Mouse (Mus musculus): ENCODE data around the gene Gdnf.

Gene Gdnf

DNA sequence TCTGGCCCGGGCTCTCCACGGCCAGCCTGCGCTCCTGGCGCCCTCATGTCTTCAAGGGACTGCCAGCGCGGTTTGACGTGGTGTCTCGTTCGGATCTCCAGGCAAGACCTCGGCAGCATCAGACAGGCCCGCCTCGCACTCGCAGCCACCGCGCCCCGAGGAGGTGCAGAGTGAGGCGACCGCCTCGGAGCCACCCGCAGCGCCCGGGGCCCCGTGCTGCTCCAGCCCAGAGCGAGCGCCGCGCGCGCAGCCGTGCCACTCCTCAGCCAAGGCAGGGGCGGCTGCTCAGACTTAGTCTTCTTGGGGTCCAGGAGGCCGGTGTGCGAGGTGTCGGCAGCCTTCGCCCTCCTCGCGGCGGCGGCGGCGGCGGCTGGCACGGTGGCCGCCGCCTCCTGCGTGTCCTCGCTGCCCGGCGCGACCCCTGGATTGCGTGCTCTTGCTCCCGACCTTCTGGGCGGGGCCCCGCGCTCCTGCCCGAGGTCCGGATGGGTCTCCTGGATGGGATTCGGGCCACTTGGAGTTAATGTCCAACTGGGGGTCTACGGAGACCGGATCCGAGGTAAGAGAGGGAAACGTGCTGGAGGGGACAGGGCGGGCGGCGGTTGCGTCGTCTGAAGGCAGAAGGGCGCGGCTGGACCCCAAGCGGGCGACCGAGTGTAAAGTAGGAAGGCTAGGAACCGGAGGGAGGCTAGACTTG lies at the start of gene Gdnf:
Gene Gdnf, plus strand, starts transcription at position 291 of the 697 bp plus-strand sequence.
- DNase-seq, result peak; percentile 32

DNA sequence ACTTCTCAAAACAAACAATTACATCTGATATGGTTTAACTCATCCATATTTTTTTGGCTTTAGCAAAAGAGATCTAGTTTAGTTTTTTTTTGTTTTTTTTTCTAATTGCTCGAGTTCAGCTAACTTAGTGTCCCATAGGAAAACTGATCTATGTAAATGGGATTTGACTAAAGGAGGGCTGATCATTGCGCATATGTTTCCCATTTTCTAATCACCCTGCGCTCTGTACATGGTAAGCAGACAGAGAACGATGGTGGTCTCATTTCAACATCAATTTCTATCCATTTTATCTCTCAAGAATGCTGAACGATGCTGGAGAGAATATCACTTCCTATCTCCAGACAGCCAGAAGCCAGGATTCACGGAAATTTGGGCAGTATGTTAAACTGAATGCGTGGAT lies 43.5 kb upstream of the Gdnf start:
- DNase-seq, result no peak

GRCm38 (mm10) chr15:7772983-7773382 lies 37.7 kb upstream of the Gdnf start:
- no peak for DNase-seq

- DNase-seq, result no peak
Measured at GRCm38 (mm10) chr15:7781517-7781916, 29.1 kb upstream of the Gdnf start.

GRCm38 (mm10) chr15:7809841-7810391 lies 730 bp upstream of the Gdnf start:
- peak; percentile 27 for DNase-seq

DNA sequence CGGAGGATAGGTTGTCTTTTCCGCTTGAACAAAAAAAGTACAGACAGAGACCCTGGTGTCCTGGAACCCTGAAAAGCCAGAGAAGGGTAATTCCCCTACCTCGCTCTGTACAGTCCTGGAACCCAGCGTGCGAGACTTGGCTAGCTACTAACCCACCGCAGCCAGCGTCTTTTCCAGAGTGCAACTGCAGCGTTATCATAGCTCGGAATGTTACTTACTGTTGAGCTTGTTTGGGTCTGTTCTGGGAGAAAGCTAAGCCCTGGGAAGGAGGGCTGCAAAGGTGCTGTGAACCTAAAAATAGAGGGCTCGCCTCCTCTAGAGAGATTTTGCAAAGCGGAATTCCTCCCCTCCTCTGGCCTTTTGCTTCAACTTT lies 593 bp downstream of the Gdnf start:
- DNase-seq, result peak; percentile 9

DNA sequence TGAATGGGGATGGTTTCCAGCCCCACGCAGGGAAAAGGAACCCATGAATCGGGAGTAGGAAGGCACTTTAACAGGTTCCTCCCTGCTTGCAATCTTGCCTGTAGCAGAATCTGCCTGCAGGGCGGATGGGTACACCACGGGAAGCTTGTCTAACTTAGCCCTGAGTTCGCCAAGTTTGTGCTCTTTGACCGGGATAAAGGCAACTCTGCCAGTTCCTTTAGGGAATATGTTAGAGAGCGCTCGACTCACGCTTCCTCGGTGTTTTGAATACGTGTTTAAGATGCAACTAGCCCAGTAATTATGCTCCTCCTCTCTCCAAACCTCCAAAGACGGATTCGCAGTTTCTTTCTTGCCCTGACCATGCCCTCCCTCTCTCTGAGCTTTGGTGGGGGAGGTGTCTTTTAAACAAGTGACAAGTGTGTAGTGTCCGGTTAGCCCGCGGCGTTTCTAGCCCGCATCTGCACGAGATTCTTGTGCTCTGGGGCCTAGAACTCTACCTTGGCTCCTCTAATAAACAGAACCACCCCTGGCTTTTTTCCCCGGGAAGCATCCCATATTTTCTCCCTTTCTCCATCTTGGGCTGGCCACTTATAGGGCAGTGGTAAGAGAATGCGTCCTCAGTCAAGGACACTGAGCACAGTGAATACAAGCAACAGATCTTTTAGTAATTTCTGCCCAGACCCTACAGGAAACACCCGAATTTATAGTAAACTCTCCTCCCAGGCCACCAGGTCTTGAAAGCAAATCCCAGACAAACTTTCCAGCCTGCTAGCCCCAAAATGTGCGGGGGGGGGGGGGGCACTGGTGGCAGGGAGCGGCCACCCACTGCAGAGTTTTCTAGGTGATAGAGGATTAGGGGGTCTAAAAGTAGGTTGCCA lies 1.4 kb downstream of the Gdnf start:
- no peak for DNase-seq

DNA sequence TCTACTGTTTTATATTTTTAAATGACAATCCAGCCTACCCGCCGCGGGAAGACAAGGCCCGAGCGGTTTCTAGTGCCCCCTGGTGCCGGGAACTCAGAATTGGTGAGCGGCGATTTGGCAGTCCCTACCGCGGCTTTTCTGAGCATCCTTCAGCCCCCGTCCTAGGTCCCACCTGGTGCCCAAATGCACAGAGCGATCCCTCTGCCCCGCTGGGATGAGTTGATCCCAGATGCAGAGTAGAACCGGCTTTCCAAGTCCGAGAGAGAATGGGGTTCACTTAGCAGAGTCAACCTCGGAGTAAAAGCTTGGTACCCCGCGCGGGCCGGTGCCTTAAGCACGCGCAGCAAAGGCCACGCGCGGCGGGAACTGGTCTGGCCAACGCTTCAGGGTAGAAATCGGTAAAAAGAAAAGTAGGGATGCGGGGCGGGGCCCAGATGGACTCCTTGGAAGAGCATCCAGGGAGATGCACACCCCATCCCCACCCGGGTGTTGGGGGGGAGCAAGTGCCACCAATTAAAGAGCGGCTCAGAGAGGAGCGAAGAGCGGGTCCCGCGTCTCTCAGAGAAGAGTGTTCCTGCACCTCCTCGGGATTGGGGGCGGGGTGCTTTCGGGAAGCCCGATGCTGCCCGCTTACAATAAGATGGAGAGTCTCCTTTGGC lies 2.4 kb downstream of the Gdnf start:
- DNase-seq, result peak; percentile 79

GRCm38 (mm10) chr15:7813531-7814370 lies 3.1 kb downstream of the Gdnf start:
- DNase-seq, result no peak

- DNase-seq, result no peak
Measured at GRCm38 (mm10) chr15:7814371-7814680, 3.7 kb downstream of the Gdnf start.

DNA sequence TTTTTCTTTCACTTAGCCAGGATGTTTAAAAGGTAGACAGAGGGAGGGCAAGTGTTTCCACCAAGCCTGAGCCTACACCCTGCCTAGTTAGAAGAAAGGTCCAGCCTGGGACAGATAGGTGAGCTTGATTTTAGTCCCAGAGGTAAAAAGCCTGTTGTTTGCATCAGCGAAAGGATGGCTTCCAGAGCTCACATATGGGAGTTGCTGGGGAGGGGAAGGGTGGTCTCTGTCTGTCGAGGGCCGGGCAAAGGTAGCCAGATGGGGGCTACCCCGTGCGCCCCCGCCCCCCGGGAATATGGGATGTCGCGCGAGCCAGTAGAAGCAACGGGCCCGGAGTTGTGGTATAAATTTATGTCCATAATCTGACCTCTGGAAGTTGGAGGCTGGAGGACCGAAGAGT lies 4.3 kb downstream of the Gdnf start:
- no peak for DNase-seq

DNA sequence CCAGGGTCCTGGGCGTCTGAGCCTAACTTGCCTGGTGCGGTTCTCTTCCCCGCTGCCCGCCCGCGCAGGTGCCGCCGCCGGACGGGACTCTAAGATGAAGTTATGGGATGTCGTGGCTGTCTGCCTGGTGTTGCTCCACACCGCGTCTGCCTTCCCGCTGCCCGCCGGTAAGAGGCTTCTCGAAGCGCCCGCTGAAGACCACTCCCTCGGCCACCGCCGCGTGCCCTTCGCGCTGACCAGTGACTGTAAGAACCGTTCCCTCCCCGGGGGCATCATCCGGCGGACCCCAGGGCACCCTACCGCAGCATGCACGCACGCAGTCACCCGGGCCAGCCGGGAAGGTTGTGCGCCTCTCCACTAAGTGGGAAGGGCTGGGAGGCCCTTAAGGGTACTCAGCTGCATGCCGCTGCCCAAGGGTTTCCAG lies 4.9 kb downstream of the Gdnf start:
- no peak for DNase-seq

DNA sequence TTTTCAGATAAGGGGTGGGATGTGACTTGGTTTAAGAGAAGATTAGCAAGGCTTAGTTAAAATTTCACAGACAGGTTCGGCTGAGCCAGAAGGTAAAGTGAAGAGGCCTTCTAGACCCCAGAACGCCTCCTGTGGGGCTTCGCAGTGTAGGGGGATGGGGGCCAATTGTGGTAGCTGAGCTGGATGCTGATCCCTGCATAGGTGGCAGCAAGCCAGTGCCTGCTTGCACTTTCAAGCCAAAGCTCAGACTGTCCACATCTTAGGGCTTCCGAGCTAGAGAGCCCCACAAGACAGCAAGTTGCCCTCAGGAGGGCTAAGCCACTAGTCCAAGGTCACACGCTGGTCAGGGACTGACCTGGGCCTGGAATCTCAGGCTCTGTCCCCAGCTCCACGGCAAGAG lies 13.2 kb downstream of the Gdnf start:
- DNase-seq, result no peak

DNA sequence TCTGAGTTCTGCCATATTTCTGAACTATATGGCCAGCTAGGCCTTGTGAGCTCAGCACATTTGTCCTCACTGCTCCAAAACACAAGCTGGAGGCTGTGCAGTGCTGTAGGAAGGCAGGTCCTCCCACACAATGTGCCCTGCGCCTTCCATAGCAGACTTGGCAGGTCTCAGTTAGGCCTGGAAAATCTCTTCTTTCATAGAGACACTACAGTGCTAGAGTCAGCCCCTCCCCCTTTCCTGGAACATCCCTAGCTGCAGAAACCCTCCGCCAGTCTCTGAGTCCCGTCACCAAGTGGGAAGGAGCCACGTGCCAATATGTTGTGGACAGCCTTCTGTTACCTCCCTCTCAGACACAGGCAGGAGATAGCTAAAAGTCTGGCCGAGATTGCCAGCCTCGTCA lies 14.9 kb downstream of the Gdnf start:
- no peak for DNase-seq

DNA sequence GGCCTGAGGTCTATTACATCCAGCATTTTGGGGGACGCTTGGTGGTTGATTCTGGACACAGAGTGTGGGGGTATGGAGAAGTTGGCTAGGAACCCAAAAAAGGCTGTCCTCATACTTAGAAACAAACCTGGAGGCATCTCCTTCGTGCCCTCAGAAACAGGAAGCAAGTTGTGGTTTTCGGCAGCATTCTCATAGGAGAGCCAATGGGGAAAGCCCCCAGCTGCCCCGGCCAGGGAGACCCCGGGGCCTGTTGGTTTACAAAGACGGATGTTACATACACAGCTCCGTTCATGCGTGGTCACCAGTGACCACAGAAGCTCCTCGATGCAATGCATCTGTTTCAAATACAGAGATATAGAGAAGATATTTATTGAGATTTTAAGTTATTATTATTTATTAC lies 24.8 kb downstream of the Gdnf start:
- DNase-seq, result no peak

- DNase-seq, result no peak
Measured at GRCm38 (mm10) chr15:7838060-7838920, 27.6 kb downstream of the Gdnf start.

DNA sequence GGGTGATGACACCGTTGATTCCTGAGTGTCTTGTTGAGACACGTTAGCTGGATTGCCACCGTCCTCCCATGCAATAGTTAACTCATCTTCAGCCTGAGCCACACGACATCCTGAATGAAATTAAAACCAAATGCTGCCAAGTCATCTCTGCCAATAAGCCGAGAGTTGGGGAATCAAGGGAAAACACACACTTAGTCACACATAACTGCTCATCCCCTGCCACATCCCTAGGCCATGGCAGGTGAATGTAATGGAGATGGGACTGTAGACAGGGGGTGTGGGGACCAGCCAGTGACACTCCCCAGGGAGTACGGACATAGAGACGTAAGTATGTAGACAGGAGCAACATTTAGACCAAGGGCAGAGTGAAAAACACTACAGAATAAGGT lies 28.3 kb downstream of the Gdnf start:
- no peak for DNase-seq

GRCm38 (mm10) chr15:7841664-7842063 lies 31.0 kb downstream of the Gdnf start:
- no peak for DNase-seq

DNA sequence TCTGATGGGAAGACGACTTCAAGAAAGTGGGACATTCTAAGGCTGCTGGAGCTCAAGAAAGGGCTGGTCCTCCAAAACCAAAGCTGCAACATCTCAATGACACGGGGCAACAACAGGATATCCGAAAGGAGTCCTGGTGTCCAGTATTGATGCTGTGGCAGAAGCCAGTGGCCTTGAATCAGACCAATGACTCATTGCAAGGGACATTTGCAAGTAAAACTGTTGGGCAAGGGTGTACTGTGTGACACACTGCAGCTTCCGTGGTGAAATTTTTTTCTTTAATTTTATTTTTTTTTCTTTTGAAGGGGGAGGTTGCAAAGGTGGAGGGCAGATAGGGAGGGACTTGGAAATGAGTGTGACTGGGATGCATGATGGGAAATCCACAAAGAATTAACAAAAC lies 31.8 kb downstream of the Gdnf start:
- DNase-seq, result no peak

- DNase-seq, result no peak
Measured at GRCm38 (mm10) chr15:7857418-7857817, 46.8 kb downstream of the Gdnf start.

GRCm38 (mm10) chr15:7858841-7859240 lies 48.2 kb downstream of the Gdnf start:
- no peak for DNase-seq

GRCm38 (mm10) chr15:7862890-7863289 lies 52.2 kb downstream of the Gdnf start:
- no peak for DNase-seq

Data from thymus, postnatal 4 days (tissue).